Mouse (Mus musculus) T-helper 1 cell (primary cell): Measurements from ENCODE around the gene Hist1h2ak.
"Not testable (repeated sequence)": the region's sequence is repeated elsewhere in the genome, so short reads cannot be mapped to it uniquely, and the experiment has no call there.

Experiments
- in situ Hi-C: fragments of 300-600 bp; cut with MboI, MseI; formaldehyde crosslinking; loops from one replicate; pipeline ENCODE4 v1.15.1; 2025; ENCODE audit warnings: high pct_unique_total_duplicates

The Hist1h2ak gene

DNA sequence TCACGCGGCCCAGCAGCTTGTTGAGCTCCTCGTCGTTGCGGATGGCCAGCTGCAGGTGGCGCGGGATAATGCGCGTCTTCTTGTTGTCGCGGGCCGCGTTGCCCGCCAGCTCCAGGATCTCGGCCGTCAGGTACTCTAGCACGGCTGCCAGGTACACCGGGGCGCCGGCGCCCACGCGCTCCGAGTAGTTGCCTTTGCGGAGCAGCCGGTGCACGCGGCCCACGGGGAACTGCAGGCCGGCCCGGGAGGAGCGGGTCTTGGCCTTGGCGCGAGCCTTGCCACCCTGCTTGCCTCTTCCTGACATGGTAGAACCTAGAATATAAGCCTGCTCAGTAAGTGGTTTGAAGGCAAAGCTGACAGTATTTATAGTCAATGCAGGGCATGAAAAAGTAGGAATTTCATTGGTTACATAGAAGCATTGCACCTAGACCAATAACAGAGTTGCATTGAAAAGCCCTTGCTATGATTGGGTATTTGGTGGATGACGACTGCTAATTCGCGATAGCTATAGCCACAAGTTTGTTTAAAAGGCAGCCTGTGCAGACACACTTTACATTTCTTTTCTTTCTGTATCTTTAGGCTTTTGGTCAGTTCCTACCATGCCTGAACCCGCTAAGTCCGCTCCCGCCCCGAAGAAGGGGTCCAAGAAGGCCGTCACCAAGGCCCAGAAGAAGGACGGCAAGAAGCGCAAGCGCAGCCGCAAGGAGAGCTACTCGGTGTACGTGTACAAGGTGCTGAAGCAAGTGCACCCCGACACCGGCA, at the start of gene Hist1h2ak, which contains the start of gene Hist1h2bn:
Gene Hist1h2ak, minus strand, starts transcription at position 304 of the 762 bp plus-strand sequence.
Gene Hist1h2bn, plus strand, starts transcription at position 600 of the 762 bp plus-strand sequence.
- in situ Hi-C loops: not testable (repeated sequence)

DNA sequence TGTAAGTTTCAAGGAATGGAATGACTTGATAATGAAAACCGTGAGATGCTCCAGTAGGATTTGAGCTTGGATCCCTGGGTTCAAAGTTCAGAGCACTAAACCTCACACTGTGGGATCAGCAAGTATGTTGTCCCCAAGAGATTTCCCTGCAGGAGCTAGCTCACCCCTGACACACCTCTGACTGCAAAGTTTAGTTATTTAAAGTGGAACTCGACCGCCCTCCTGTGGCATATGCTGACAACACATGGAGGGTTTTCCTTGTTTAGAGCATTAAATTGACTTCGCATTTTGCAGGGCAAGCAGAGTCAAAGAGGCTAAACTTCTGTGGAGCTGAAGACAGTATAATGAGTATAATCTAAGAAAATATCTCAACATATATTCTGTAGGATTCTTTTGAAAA, 49.4 kb upstream of the Hist1h2ak start:
- in situ Hi-C loops: not testable (repeated sequence)

DNA sequence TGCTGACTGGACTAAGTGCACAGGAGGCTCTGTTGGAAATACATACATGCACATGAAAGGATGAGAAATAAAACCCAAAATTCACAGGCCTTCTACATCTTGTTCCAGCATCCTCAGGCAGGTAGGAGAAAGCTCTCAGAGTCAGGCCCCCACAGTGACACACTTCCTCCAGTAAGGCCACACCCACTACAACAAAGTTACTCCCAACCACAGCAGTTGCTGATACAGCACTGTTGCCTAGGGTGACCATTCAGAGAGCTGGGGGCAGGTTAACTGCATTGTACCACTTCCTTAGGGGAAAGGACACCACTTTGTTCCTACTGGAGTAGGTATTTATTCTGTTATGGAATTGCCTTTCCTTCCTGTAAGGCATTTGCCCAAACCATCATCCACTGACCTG, 43.5 kb upstream of the Hist1h2ak start:
- in situ Hi-C loops: loop anchor here (5.0 to 25.0 kb wide), 2 partner anchors 50 to 1965 kb away; partner anchors contain the start of genes Hist1h1a, Hist1h2ab, Hist1h3a and Hist1h3b

DNA sequence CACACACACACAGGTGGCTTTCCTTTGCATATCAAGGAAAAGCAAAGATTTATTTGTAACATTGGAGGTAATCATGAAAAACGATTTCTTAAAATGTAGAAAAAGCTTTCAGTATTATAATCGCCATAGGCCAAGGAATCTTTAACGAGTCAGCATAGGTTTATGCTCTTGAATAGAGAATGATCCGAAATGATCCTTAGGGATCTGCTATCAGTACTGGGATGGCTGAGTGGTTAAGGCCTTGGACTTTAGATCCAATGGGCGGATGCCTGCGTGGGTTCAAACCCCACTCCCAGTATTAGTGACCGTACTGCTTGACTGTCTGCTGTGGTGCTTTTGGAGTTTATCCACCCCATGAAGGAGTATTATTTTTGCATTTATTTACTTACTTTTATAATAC, 42.0 kb upstream of the Hist1h2ak start:
- in situ Hi-C loops: loop anchor here (5.0 to 25.0 kb wide), 2 partner anchors 52 to 1967 kb away; partner anchors contain the start of genes Hist1h1a, Hist1h2ab, Hist1h3a and Hist1h3b

DNA sequence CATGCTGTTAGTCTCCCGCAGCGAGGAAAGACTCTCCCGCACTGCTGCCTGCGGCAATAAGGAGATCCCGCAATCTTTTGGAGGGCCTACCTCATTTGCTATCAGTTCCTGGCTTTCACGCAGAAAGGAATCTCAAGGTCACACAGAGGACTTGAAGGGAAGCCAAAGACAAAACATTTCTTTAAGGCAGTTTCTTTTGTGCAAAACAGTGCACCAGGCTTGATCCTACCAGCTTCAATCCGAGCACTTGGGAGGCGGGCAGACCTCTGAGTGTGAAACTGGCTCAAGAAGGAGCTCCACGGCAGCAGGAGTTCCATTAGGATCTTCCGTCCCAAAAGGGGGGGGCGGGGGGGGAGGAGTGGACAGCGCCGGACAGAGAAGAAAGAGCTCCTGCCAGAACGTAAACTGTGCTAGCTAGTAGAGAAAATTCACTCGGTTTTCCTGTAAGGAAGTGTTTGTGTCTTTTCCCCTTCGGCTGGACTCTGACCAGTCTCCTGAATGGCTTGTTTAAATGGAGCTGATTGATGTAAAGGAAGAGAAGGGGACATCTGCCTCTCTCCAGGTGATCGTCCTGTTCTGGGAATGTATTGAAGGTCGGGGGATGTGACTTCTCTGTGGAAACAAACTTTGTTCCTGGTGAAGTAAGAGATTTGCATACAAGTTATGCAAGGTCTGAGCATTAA, 37.1 kb upstream of the Hist1h2ak start:
- in situ Hi-C loops: loop anchor here (25.0 kb wide), 1 partner anchor 1972 kb away; the partner anchor contains the start of genes Hist1h1a, Hist1h2ab, Hist1h3a and Hist1h3b

DNA sequence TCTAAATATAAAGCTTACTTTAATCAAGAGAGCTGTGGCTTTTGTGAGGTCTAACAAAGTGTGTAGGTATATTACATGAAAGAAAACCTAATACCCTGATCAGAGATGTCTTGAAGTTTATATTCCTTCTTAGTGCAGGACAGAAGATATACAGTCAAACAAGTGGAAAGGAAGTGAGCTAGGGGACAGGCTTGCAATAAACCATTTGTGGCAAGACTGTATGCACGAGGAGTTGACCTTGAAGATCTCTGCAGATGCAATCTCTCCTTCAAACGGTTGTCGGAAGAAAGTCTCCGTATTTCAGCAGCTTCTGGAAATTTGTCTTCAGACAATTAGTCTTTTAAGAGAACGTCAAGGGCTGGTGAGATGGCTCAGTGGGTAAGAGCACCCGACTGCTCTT, 36.3 kb upstream of the Hist1h2ak start:
- in situ Hi-C loops: loop anchor here (25.0 kb wide), 1 partner anchor 1972 kb away; the partner anchor contains the start of genes Hist1h1a, Hist1h2ab, Hist1h3a and Hist1h3b

DNA sequence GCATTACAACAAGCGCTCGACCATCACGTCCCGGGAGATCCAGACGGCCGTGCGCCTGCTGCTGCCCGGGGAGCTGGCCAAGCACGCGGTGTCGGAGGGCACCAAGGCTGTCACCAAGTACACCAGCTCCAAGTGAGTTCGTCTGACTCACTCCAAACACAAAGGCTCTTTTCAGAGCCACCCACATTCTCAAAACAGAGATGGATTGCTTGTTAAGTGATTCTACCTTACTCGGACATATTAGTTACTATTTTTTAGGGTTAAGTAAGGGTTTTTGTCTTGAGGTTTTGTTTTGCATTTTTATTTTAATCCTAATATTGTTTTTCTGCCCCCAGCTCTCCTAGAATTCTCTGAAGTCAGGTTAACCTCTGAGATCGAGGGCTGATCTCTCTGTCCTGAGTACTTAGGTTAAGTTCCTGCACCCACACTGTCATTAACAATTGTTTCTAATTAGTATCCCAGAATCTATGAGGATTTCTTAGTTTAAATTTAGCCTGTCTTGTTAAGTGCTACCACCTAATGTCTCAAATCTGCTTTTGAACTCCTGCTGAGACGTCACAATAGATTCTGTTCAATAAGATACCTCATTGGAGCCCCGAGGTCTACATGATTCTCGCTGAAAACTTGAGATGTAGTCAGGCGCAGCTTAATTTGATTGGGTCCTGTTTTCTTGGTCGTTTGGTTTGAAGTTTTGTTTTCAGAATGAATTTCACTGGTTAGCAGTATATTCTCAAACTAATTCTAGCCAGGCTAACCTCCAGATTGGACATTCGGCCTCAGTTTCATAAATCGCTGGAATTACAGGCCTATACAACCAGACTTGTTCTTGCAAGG, 34.4 kb upstream of the Hist1h2ak start:
- in situ Hi-C loops: loop anchor here (25.0 kb wide), 1 partner anchor 1974 kb away; the partner anchor contains the start of genes Hist1h1a, Hist1h2ab, Hist1h3a and Hist1h3b

DNA sequence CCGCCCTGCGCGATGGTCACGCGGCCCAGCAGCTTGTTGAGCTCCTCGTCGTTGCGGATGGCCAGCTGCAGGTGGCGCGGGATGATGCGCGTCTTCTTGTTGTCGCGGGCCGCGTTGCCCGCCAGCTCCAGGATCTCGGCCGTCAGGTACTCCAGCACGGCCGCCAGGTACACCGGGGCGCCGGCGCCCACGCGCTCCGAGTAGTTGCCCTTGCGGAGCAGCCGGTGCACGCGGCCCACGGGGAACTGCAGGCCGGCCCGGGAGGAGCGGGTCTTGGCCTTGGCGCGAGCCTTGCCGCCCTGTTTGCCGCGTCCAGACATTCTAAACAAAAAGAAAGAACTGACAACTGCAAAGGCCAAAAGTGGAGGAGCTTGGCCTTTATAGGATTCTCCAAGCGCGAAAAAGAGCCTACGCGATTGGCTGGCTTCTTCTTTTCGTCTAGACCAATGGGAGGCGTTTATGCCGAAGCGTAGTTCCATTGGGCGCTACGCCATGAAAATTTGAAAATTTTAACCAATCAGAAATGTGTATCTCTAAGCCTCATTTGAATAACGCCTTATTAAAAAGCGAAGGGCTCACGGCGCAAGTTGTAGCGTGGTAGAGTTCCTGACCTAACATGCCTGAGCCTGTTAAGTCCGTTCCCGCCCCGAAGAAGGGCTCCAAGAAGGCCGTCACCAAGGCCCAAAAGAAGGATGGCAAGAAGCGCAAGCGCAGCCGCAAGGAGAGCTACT, 33.4 kb upstream of the Hist1h2ak start, which contains the start of the genes Hist1h2an and Hist1h2bp:
Gene Hist1h2an, minus strand, starts transcription at position 320 of the 731 bp plus-strand sequence.
Gene Hist1h2bp, plus strand, starts transcription at position 563 of the 731 bp plus-strand sequence.
- in situ Hi-C loops: loop anchor here (25.0 kb wide), 1 partner anchor 1975 kb away; the partner anchor contains the start of genes Hist1h1a, Hist1h2ab, Hist1h3a and Hist1h3b

DNA sequence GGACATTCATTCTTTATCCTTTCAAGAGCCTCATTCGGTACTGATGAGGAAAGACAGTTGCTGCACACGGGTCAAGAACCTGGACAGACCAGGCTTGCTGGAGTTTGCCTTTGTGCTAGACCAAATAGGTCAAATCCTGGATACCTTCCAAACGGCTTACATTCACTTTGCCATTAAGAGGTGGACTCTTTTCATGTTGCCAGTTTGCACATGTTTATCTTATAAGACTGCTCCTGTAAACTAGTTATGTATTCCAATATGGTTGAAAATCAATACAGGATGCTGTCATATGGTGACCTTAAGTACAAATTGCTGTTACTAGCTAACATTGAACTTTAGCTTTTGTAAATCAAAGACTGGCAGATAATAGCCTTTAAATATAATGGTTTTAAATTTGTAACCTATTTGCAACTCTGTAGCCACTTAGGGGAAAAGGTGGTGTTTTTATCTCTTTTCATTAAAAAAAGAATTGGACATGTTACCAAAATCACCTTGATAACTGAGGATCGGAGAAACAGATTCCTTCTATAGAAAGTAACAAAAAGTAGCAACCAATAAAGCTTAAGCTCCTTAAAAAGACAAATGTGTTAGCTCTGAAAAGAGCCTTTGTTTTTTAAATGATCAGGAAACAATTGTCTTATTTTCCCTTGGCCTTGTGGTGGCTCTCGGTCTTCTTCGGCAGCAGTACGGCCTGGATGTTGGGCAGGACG, 32.7 kb upstream of the Hist1h2ak start:
- in situ Hi-C loops: loop anchor here (25.0 kb wide), 1 partner anchor 1976 kb away; the partner anchor contains the start of genes Hist1h1a, Hist1h2ab, Hist1h3a and Hist1h3b

DNA sequence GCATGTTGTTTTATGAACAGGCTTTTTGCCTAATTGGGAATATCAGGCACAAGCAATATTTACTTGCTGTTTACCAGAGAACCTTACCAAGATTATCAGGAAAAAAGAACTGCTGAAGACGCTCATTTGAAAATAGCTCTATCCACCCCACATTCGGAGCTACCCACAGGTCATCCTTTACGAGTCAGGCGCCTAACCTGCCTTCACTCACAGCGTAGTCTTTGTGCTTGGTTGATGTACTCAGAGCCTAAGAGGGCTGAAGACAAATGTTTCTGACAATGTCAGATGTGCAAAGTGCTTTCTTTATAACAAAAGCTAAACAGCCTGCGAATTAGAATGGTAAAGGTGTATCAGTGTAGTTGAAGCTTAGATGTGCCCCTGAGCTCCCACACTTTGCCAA, 30.7 kb upstream of the Hist1h2ak start:
- in situ Hi-C loops: loop anchor here (5.0 to 25.0 kb wide), 2 partner anchors 47 to 1978 kb away; partner anchors contain the start of genes Hist1h1a, Hist1h2ab, Hist1h3a and Hist1h3b

DNA sequence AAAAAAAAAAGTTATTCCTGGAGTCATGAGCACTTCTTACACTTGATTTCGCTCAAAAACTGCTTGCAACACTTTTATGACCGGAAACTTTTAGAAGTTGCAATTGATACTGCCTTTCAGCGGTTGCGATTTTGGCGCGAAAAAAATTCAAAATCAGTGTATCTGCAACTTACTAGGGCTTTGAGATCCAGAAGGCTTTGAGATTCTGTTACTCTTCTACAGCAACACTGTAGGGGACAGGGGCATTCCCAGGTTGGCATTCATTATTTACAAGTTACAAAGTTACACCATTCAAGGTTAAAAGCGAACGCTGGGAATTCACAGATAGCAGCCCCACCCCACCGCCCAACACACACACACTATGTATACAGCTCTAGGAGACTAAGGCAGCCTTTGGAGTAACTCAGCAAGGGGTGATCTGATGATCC, 30.1 kb upstream of the Hist1h2ak start:
- in situ Hi-C loops: loop anchor here (5.0 to 25.0 kb wide), 2 partner anchors 46 to 1979 kb away; partner anchors contain the start of genes Hist1h1a, Hist1h2ab, Hist1h3a and Hist1h3b

DNA sequence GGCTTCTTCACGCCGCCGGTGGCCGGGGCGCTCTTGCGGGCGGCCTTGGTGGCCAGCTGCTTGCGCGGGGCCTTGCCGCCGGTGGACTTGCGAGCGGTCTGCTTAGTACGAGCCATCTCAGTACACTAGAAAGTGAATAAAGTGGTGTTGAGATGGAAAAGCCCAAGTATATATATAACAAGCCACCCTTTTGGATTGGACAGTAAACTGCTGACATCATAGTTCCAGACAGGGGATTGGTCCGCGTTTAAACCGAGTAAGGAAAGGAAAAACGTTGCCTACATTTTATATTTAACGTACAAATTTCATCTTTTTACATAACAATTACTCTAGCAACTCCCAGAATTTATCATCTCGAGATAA, 29.6 kb upstream of the Hist1h2ak start, which contains the start of gene Hist1h3i:
Gene Hist1h3i, minus strand, starts transcription at position 116 of the 363 bp plus-strand sequence.
- in situ Hi-C loops: loop anchor here (5.0 to 25.0 kb wide), 2 partner anchors 46 to 1979 kb away; partner anchors contain the start of genes Hist1h1a, Hist1h2ab, Hist1h3a and Hist1h3b

DNA sequence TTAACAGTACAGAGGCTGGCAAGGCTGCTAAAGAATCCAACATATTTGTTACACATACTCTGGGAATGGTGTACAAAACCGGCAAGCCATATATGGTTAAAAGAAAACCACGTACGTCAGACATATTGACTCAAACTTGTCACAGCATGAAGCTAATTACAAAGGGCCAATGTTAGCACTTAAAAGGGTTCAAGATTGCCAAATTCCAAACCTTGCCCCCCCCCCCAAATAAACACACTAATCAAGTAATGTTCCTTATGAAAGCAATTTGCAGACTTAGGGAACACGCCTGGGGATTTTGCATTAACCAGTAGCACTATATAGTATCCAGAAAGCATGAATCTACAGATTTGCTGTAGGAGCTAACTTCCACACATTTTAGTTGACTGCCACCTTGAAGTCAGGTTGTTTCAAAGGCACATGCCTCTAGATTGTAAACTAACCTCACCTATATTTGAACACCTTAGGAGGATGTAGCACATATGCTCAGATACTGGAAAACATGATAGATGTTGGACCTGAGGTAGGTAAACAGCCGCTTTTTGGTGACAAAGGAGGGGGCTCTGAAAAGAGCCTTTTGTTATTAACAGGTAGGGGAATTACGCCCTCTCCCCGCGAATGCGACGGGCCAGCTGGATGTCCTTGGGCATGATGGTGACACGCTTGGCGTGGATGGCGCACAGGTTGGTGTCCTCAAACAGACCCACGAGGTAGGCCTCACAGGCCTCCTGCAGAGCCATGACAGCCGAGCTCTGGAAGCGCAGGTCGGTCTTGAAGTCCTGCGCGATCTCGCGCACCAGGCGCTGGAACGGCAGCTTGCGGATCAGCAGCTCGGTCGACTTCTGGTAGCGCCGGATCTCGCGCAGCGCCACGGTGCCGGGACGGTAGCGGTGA, 29.0 kb upstream of the Hist1h2ak start:
- in situ Hi-C loops: loop anchor here (5.0 to 25.0 kb wide), 2 partner anchors 45 to 1980 kb away; partner anchors contain the start of genes Hist1h1a, Hist1h2ab, Hist1h3a and Hist1h3b

DNA sequence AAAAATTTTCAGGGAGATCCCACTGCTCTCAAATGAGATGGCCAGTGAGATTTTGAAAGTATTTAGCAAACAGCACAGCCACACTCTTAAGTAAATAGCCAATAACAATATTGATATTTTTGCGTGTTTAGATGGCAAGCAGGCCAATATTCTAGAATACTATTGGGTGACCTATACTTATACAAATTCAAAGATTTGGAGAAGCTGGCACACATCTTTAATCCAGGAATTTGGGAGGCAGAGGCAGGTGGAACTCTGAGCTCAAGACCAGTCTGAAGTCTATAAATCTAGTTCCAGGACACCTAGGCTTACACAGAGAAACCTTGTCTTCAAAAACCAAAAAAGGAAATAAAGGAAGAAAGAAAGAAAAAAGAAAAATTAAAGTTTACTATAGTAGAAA, 28.0 kb upstream of the Hist1h2ak start:
- in situ Hi-C loops: loop anchor here (5.0 to 25.0 kb wide), 2 partner anchors 44 to 1981 kb away; partner anchors contain the start of genes Hist1h1a, Hist1h2ab, Hist1h3a and Hist1h3b

DNA sequence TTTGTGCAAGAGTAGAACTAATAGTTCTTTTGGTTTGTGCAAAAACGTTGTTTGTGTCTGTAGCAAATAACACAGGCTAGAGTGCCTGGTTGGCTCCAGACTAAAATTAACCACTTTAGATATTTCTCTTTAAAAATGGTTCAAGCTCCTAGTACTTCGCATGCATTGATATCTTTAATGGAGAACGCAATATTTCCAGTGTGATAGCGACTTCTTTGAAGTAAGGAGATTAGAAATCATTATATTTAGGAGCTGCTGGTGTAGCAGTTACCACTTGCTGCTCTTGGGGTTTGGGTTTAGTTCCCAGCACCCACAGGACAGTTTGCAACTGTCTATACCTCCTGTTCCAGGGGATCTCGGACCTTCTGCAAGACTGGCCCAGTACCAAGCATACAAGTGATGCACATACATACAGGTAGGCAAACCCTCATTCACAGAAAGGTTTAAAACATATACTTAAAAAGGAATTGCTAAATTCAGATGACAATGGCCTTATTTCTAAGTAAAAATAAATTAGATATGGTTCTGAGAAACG, 27.5 kb upstream of the Hist1h2ak start:
- in situ Hi-C loops: loop anchor here (5.0 to 25.0 kb wide), 2 partner anchors 44 to 1981 kb away; partner anchors contain the start of genes Hist1h1a, Hist1h2ab, Hist1h3a and Hist1h3b

DNA sequence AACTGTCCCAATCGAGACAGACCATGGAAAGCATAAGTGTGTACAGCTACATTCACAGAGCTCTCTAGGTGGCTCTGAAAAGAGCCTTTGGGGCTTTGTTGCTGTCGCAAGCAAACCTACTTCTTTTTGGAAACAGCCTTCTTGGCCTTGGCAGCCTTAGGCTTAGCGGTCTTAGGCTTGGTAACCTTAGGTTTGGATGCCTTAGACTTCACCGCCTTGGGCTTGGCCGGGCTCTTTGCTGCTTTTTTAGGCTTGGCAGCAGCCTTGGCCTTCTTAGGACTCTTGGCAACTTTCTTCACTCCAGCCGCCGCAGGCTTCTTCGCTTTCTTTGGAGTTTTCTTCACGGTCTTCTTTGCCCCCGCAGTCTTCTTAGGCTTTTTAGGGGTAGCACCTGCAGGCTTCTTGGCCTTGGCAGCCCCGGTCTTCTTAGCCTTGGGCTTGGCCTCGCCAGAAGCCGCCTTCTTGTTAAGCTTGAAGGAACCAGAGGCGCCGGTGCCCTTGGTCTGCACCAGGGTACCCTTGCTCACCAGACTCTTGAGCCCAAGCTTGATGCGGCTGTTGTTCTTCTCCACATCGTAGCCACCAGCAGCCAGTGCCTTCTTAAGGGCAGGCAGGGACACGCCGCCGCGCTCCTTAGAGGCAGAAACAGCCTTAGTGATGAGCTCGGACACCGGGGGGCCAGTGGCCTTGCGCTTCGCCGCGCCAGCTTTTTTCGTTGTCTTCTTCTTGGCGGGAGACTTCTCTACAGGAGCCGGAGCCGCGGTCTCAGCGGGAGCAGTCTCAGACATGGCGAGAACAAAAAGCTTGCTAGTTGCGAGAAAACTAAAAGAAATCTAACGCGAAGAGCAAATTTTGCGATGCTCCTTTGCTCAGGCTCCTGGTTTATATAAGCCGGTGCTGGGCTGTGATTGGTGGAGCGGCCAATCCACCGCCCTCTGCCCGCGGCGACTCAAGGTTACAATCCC, 26.4 kb upstream of the Hist1h2ak start, which contains the start of gene Hist1h1b:
Gene Hist1h1b, minus strand, starts transcription at position 859 of the 965 bp plus-strand sequence.
- in situ Hi-C loops: loop anchor here (5.0 to 25.0 kb wide), 2 partner anchors 43 to 1982 kb away; partner anchors contain the start of genes Hist1h1a, Hist1h2ab, Hist1h3a and Hist1h3b
